Mouse (Mus musculus) skeletal muscle tissue, adult 2 months (tissue): ENCODE results near the gene Tmem30b.
"Not testable (repeated sequence)": the region's sequence is repeated elsewhere in the genome, so short reads cannot be mapped to it uniquely, and the experiment has no call there.

Experiments used
- DNase-seq: peaks from one replicate; pipeline ENCODE4 v3.0.0-alpha.2; 2012; ENCODE audit warnings: low read depth, low spot score

Tmem30b gene

GRCm38 (mm10) chr12:73546086-73546711 is at the start of gene Tmem30b:
TSS of gene Tmem30b (minus strand) at chr12:73546392.
- DNase-seq: no peak

- DNase-seq: no peak
These were observed 49.0 kb upstream of the Tmem30b start for GRCm38 (mm10) chr12:73595226-73595625.

GRCm38 (mm10) chr12:73594177-73594745 is 48.1 kb upstream of the Tmem30b start:
- DNase-seq: no peak

GRCm38 (mm10) chr12:73593021-73593798 is 47.0 kb upstream of the Tmem30b start:
- no peak for DNase-seq

GRCm38 (mm10) chr12:73591625-73592024 is 45.4 kb upstream of the Tmem30b start:
- no peak for DNase-seq

GRCm38 (mm10) chr12:73590627-73591276 is 44.6 kb upstream of the Tmem30b start:
- no peak for DNase-seq

GRCm38 (mm10) chr12:73587262-73587661 is 41.1 kb upstream of the Tmem30b start:
- DNase-seq: no peak

- DNase-seq: no peak
These were observed 39.7 kb upstream of the Tmem30b start for GRCm38 (mm10) chr12:73585850-73586249.

GRCm38 (mm10) chr12:73585241-73585801 is 39.1 kb upstream of the Tmem30b start:
- no peak for DNase-seq

GRCm38 (mm10) chr12:73584610-73585240 is 38.5 kb upstream of the Tmem30b start, which contains the start of gene Prkch:
TSS of gene Prkch (plus strand) at chr12:73584796.
- DNase-seq: peak; percentile 47

GRCm38 (mm10) chr12:73583813-73584609 is 37.8 kb upstream of the Tmem30b start:
- DNase-seq: no peak

- no peak for DNase-seq
These were observed 37.1 kb upstream of the Tmem30b start for GRCm38 (mm10) chr12:73583318-73583717.

- no peak for DNase-seq
These were observed 34.6 kb upstream of the Tmem30b start for GRCm38 (mm10) chr12:73580811-73581210.

- DNase-seq: no peak
These were observed 31.9 kb upstream of the Tmem30b start for GRCm38 (mm10) chr12:73578141-73578540.

- DNase-seq: peak; percentile 16
These were observed 28.4 kb upstream of the Tmem30b start for GRCm38 (mm10) chr12:73574632-73575031.

GRCm38 (mm10) chr12:73565620-73565969 is 19.4 kb upstream of the Tmem30b start:
- no peak for DNase-seq

GRCm38 (mm10) chr12:73564795-73565619 is 18.8 kb upstream of the Tmem30b start:
- DNase-seq: no peak

GRCm38 (mm10) chr12:73564176-73564575 is 18.0 kb upstream of the Tmem30b start:
- DNase-seq: no peak

GRCm38 (mm10) chr12:73563122-73563521 is 16.9 kb upstream of the Tmem30b start:
- not testable (repeated sequence) for DNase-seq

GRCm38 (mm10) chr12:73560091-73560490 is 13.9 kb upstream of the Tmem30b start:
- no peak for DNase-seq
